ENCODE assay signal across 7 mouse cellular contexts in the genomic region with DNA sequence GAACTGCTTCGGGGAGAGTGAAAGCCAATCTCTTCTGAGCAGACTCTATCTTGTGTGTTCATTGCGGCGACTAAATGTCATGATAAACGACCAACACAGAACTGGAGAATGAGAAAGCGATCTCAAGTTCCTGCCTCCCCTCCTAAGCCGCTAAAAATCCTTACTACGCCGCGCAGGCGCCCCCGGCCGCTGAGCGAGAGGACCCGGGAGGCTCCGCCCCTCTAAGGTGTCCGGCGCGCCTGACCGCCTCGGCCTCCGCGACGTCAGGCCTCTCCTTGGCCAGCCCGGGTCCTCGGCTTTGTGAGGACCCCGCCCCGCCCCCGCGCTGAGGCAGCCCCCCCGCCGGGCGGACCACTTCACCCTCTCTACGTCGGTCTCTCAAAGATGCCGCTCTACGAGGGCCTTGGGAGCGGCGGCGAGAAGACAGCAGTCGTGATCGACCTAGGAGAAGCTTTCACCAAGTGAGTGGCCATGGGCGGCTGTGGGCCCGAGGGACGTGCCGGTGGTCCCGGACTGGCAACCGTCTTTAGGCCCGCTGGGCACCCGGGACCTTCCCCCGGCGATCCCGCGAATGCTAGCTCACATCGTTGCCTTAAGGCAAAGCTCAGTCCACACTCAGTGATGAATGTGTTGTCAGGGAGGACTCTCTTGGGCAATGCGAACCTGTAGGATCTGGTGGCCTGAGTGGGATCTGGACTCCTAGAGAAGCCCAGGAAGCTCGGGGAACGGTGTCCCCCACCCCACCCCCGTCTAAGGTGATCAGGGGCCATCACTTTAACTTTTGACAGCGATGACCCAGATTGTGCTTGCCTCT. TPM values are rescaled to one million over a fixed set of nuclear protein-coding genes. Genes with fewer than 3 reads are reported as not detected.
DNase-seq lines count a peak whose midpoint lies in the region; ATAC-seq lines count a peak whose summit lies in the region.

Actr10 (plus strand) TSS at position 287 of the 814 bp plus-strand sequence.

- peak; percentile 99 for ATAC-seq in granulocyte monocyte progenitor cell, adult 5-6 weeks (replicated peaks; ENCODE audit: poor library complexity, severe bottlenecking)
- ATAC-seq in midbrain, embryonic 13.5 days: peak; percentile 97

- H3K4me3 ChIP-seq in embryonic facial prominence, embryonic 10.5 days: peak within 1 kb of the TSS; percentile 83
- peak within 1 kb of the TSS; percentile 97 for H3K4me3 ChIP-seq in limb, embryonic 10.5 days
- peak within 1 kb of the TSS; percentile 92 for H3K4me3 ChIP-seq in midbrain, embryonic 13.5 days (replicated peaks)

- peak within 1 kb of the TSS; percentile 95 for H3K9ac ChIP-seq in midbrain, embryonic 13.5 days (replicated peaks)

- DNase-seq in adrenal gland, postnatal 10 days: peak; percentile 97
- peak; percentile 97 for DNase-seq in embryonic facial prominence, embryonic 10.5 days (ENCODE audit: low spot score)
- peak; percentile 86 for DNase-seq in kidney, adult 11 months
- peak; percentile 97 for DNase-seq in limb, embryonic 10.5 days (ENCODE audit: low spot score)
- peak; percentile 94 for DNase-seq in spleen, adult 12 weeks (ENCODE audit: low spot score)

- H3K27me3 ChIP-seq in embryonic facial prominence, embryonic 10.5 days (replicated peaks; ENCODE audit: low read depth, poor library complexity, severe bottlenecking): no peaks in the 10 kb centered on the region
- H3K27me3 ChIP-seq in limb, embryonic 10.5 days (ENCODE audit: low read depth, poor library complexity, severe bottlenecking): no peaks in the 10 kb centered on the region
- H3K27me3 ChIP-seq in midbrain, embryonic 13.5 days: no peaks in the 10 kb centered on the region

- peaks cover 10% of the 10 kb centered on the region for H3K4me1 ChIP-seq in embryonic facial prominence, embryonic 10.5 days
- peaks cover 7% of the 10 kb centered on the region for H3K4me1 ChIP-seq in limb, embryonic 10.5 days
- peaks cover 13% of the 10 kb centered on the region for H3K4me1 ChIP-seq in midbrain, embryonic 13.5 days (replicated peaks)

- under 1% methylated on average over 59 of the region's 59 CpGs for WGBS in embryonic facial prominence, embryonic 10.5 days
- under 1% methylated on average over 59 of the region's 59 CpGs for WGBS in limb, embryonic 10.5 days
- under 1% methylated on average over 57 of the region's 59 CpGs for WGBS in midbrain, embryonic 13.5 days

- peak within 1 kb of the TSS; percentile 91 for H3K27ac ChIP-seq in embryonic facial prominence, embryonic 10.5 days (replicated peaks)
- H3K27ac ChIP-seq in limb, embryonic 10.5 days: peak within 1 kb of the TSS; percentile 91
- peak within 1 kb of the TSS; percentile 87 for H3K27ac ChIP-seq in midbrain, embryonic 13.5 days

- H3K9me3 ChIP-seq in embryonic facial prominence, embryonic 10.5 days: no peaks in the 10 kb centered on the region
- H3K9me3 ChIP-seq in limb, embryonic 10.5 days (replicated peaks): no peaks in the 10 kb centered on the region
- no peaks in the 10 kb centered on the region for H3K9me3 ChIP-seq in midbrain, embryonic 13.5 days

- H3K4me2 ChIP-seq in midbrain, embryonic 13.5 days (replicated peaks): peak within 1 kb of the TSS; percentile 78

- peaks cover 26% of the 10 kb centered on the region for H3K36me3 ChIP-seq in embryonic facial prominence, embryonic 10.5 days (replicated peaks)
- peaks cover 22% of the 10 kb centered on the region for H3K36me3 ChIP-seq in limb, embryonic 10.5 days
- H3K36me3 ChIP-seq in midbrain, embryonic 13.5 days: peaks cover 13% of the 10 kb centered on the region

RNA-seq across cellular contexts. Expression of gene Actr10, which starts in this region (rescaled TPM):
- 100 to 1,000 TPM; 178 to 189 TPM for total RNA-seq in adrenal gland, postnatal 10 days (2021)
- polyA plus RNA-seq in embryonic facial prominence, embryonic 10.5 days (2016; fragmentation: Nextera tagmentation; extraction: Ambion mirVana): 223 and 229 TPM in 2 replicates
- total RNA-seq in granulocyte monocyte progenitor cell, adult 5-6 weeks (2014; fragmentation: Nextera tagmentation): 52.2 and 73.9 TPM in 2 replicates
- 65.9 and 74.6 TPM in 2 replicates for total RNA-seq in granulocyte monocyte progenitor cell, adult 5-6 weeks (2017)
- 221 and 232 TPM in 2 replicates for polyA plus RNA-seq in limb, embryonic 10.5 days (2016; fragmentation: Nextera tagmentation; extraction: Ambion mirVana)
- 225 and 226 TPM in 2 replicates for polyA plus RNA-seq in midbrain, embryonic 13.5 days (2015; fragmentation: Nextera tagmentation; extraction: Ambion mirVana)

Comparison
In these comparisons a context has a peak if more than half of its experiments do, and no peak if none do; other contexts are left out.
1. Peak in every context shown above with its lines: DNase-seq, ATAC-seq, H3K4me3 ChIP-seq and H3K27ac ChIP-seq.